Mouse (Mus musculus) myocyte (in vitro differentiated cells): ENCODE measurements around the gene Esrrb.

Experiments used
- CEBPB ChIP-seq: IDR thresholded peaks from 2 replicates; pipeline ENCODE4 v1.6.1; 2011; ENCODE audit warnings: mild to moderate bottlenecking, moderate library complexity; ENCODE audit not compliant: poor library complexity, insufficient read depth, severe bottlenecking
- E2F4 ChIP-seq: IDR thresholded peaks from one replicate; pipeline ENCODE4 v1.6.1; 2011; ENCODE audit warnings: mild to moderate bottlenecking, control low read depth, moderate library complexity; ENCODE audit not compliant: insufficient read depth
- MAX ChIP-seq: IDR thresholded peaks from one replicate; pipeline ENCODE4 v1.6.1; 2011; ENCODE audit warnings: low read depth, mild to moderate bottlenecking, control low read depth
- MYOD1 ChIP-seq, 3 experiments: IDR thresholded peaks; one replicate each; pipeline ENCODE4 v1.6.1; 2011; ENCODE audit warnings: control low read depth in 2 of 3, low read depth in 2 of 3, mild to moderate bottlenecking in 2 of 3, moderate library complexity in 1 of 3; ENCODE audit not compliant: insufficient read length in 2 of 3, control insufficient read depth in 1 of 3
- MYOG ChIP-seq, 3 experiments: IDR thresholded peaks; one replicate each; pipeline ENCODE4 v1.6.1; 2011; ENCODE audit warnings: control low read depth in 2 of 3, low read depth in 2 of 3, mild to moderate bottlenecking in 2 of 3; ENCODE audit not compliant: insufficient read length in 2 of 3, control insufficient read depth in 1 of 3, insufficient read depth in 1 of 3
- POLR2A ChIP-seq: IDR thresholded peaks from one replicate; pipeline ENCODE4 v1.6.1; 2011; ENCODE audit warnings: low read depth, mild to moderate bottlenecking, control low read depth, moderate library complexity; ENCODE audit not compliant: insufficient read length
- POLR2AphosphoS2 ChIP-seq: IDR thresholded peaks from one replicate; pipeline ENCODE4 v1.6.1; 2011; ENCODE audit warnings: low read depth, control low read depth; ENCODE audit not compliant: insufficient read length
- REST ChIP-seq: IDR thresholded peaks from one replicate; pipeline ENCODE4 v1.6.1; 2011; ENCODE audit warnings: mild to moderate bottlenecking, control low read depth, moderate library complexity; ENCODE audit not compliant: insufficient read depth, insufficient read length
- SRF ChIP-seq: IDR thresholded peaks from one replicate; pipeline ENCODE4 v1.6.1; 2011; ENCODE audit warnings: low read depth; ENCODE audit not compliant: control insufficient read depth, insufficient read length
- TCF12 ChIP-seq: IDR thresholded peaks from one replicate; pipeline ENCODE4 v1.6.1; 2011; ENCODE audit warnings: mild to moderate bottlenecking, control low read depth; ENCODE audit not compliant: poor library complexity, insufficient read depth, severe bottlenecking
- TCF3 ChIP-seq: IDR thresholded peaks from one replicate; pipeline ENCODE4 v1.6.1; 2011; ENCODE audit warnings: low read depth, control low read depth; ENCODE audit not compliant: insufficient read length
- USF1 ChIP-seq: IDR thresholded peaks from one replicate; pipeline ENCODE4 v1.6.1; 2011; ENCODE audit warnings: low read depth, mild to moderate bottlenecking, control low read depth, moderate library complexity

DNA sequence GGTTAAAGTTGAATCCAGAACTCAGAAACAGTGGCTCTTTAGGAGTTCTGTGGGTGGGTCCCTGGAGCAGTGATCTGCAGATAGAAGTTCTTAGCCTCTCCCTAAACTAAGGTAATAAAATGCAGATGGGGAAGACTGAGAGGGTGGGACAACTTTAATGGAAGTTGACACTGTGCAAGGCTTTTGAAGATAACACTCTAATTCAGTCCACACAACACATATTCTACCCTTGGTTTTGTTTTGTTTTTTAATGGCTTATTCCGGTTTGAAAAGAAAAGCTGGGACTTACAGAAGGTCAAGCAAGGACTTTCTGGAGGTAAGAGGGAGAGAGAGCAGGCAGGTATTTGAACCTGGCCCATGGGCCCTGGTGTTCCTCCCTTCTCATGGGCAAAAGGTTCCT, 94.1 kb downstream of the Esrrb start:
- TF ChIP-seq POLR2A (no peak), CEBPB (no peak), TCF12 (no peak), E2F4 (no peak), USF1 (no peak), POLR2AphosphoS2 (no peak), MYOD1 (IDR thresholded peaks at IDR 0.05; ENCODE audit: control insufficient read depth in 1 of 3, insufficient read length in 2 of 3, low read depth in 2 of 3) (no peak), TCF3 (no peak), MAX (no peak), REST (no peak), MYOG (IDR thresholded peaks at IDR 0.05; ENCODE audit: control insufficient read depth in 1 of 3, insufficient read depth in 1 of 3, insufficient read length in 2 of 3, low read depth in 2 of 3) (no peak), SRF (no peak)
